Mouse (Mus musculus) MEL (cell line): ENCODE data around the gene Acvr1b.

Experiments
- CTCF ChIP-seq, 3 experiments: IDR thresholded peaks in 2 of 3; conservative IDR thresholded peaks in 1 of 3; 2 replicates each; pipeline ENCODE4 v1.5.1; 2011 to 2012; ENCODE audit warnings: low read length in 3 of 3, low read depth in 2 of 3, mild to moderate bottlenecking in 2 of 3, improper control_type of control experiment in 1 of 3, inconsistent platforms in 1 of 3, mixed read lengths in 1 of 3, moderate library complexity in 1 of 3; ENCODE audit not compliant: control insufficient read depth in 1 of 3, insufficient read depth in 1 of 3, poor library complexity in 1 of 3, severe bottlenecking in 1 of 3
- EP300 ChIP-seq, 2 experiments: IDR thresholded peaks; 2 replicates each; pipeline ENCODE4 v1.6.1; 2011; ENCODE audit warnings: improper control_type of control experiment in 2 of 2, low read length in 2 of 2, low read depth in 1 of 2, mild to moderate bottlenecking in 1 of 2
- GABPA ChIP-seq: IDR thresholded peaks from 2 replicates; pipeline ENCODE4 v1.6.1; 2012; ENCODE audit warnings: low read depth, mild to moderate bottlenecking, inconsistent platforms, low read length, improper control_type of control experiment, moderate library complexity
- GATA1 ChIP-seq: IDR thresholded peaks from 2 replicates; pipeline ENCODE4 v1.6.1; 2011; ENCODE audit warnings: low read depth, low read length, improper control_type of control experiment
- MAFK ChIP-seq: IDR thresholded peaks from 2 replicates; pipeline ENCODE4 v1.6.1; 2011; ENCODE audit warnings: low read depth, mild to moderate bottlenecking, low read length, improper control_type of control experiment, borderline replicate concordance
- MXI1 ChIP-seq: IDR thresholded peaks from 2 replicates; pipeline ENCODE4 v1.6.1; 2011; ENCODE audit warnings: mild to moderate bottlenecking, low read depth, low read length, improper control_type of control experiment
- NRF1 ChIP-seq: IDR thresholded peaks from 2 replicates; pipeline ENCODE4 v1.6.1; 2014; ENCODE audit warnings: low read depth, mild to moderate bottlenecking, inconsistent platforms, low read length, improper control_type of control experiment, moderate library complexity; ENCODE audit not compliant: poor library complexity, insufficient read depth, severe bottlenecking
- POLR2A ChIP-seq, 2 experiments: IDR thresholded peaks; 2 replicates each; pipeline ENCODE4 v1.6.1; 2011 to 2012; ENCODE audit warnings: low read length in 2 of 2, mild to moderate bottlenecking in 2 of 2, control low read depth in 1 of 2, improper control_type of control experiment in 1 of 2, low read depth in 1 of 2, moderate library complexity in 1 of 2; ENCODE audit not compliant: control insufficient read depth in 1 of 2, insufficient read depth in 1 of 2, poor library complexity in 1 of 2
- POLR2AphosphoS5 ChIP-seq: IDR thresholded peaks from 2 replicates; pipeline ENCODE4 v1.6.1; 2012; ENCODE audit warnings: low read depth, borderline replicate concordance, mild to moderate bottlenecking, inconsistent platforms, low read length, moderate library complexity, mixed read lengths
- TAL1 ChIP-seq: IDR thresholded peaks from 2 replicates; pipeline ENCODE4 v1.6.1; 2012; ENCODE audit warnings: mild to moderate bottlenecking, inconsistent platforms, low read length, moderate library complexity, mixed read lengths
- TCF12 ChIP-seq: IDR thresholded peaks from 2 replicates; pipeline ENCODE4 v1.6.1; 2014; ENCODE audit warnings: low read depth, mild to moderate bottlenecking, inconsistent platforms, low read length, improper control_type of control experiment, moderate library complexity
- USF1 ChIP-seq: IDR thresholded peaks from 2 replicates; pipeline ENCODE4 v1.6.1; 2014; ENCODE audit warnings: low read depth, mild to moderate bottlenecking, inconsistent platforms, low read length, improper control_type of control experiment, moderate library complexity
- ZMIZ1 ChIP-seq: IDR thresholded peaks from 2 replicates; pipeline ENCODE4 v1.6.1; 2012; ENCODE audit warnings: low read depth, mild to moderate bottlenecking, inconsistent platforms, low read length, improper control_type of control experiment, moderate library complexity

GRCm38 (mm10) chr15:101253563-101253885 is 79.7 kb downstream of the Acvr1b start:
- TF ChIP-seq MXI1, result no peak
- TF ChIP-seq USF1, result no peak
- no peak for TF ChIP-seq TAL1
- no peak for TF ChIP-seq CTCF (IDR thresholded peaks at IDR 0.05 in 2 of 3, conservative IDR thresholded peaks at IDR 0.05 in 1 of 3; ENCODE audit: control insufficient read depth in 1 of 3, insufficient read depth in 1 of 3, low read depth in 2 of 3, low read length in 3 of 3, poor library complexity in 1 of 3, severe bottlenecking in 1 of 3)
- no peak for TF ChIP-seq EP300 (IDR thresholded peaks at IDR 0.05; ENCODE audit: low read depth in 1 of 2, low read length in 2 of 2)
- TF ChIP-seq MAFK, result no peak
- TF ChIP-seq GATA1, result no peak
- TF ChIP-seq POLR2A (IDR thresholded peaks at IDR 0.05; ENCODE audit: control insufficient read depth in 1 of 2, insufficient read depth in 1 of 2, low read depth in 1 of 2, low read length in 2 of 2, poor library complexity in 1 of 2), result no peak
- no peak for TF ChIP-seq GABPA
- TF ChIP-seq NRF1, result no peak
- no peak for TF ChIP-seq ZMIZ1
- TF ChIP-seq TCF12, result no peak
- no peak for TF ChIP-seq POLR2AphosphoS5
